Mouse (Mus musculus): ENCODE data around the gene Tars2. TPM values are rescaled to one million over a fixed set of nuclear protein-coding genes. Genes with fewer than 3 reads are reported as not detected.
"Not testable (repeated sequence)": the region's sequence is repeated elsewhere in the genome, so short reads cannot be mapped to it uniquely, and the experiment has no call there.

The Tars2 gene
- 10 to 100 TPM; 38.0 to 39.8 TPM for total RNA-seq (2021)
- long read RNA-seq, transcript Tars2-201 (18 exons, 2,400 nt), result major isoform, 18 of 38 reads
- long read RNA-seq, partial matches to known transcripts, result 5 of 38 reads
- long read RNA-seq, other reads (novel, unspliced or antisense), result 14 of 38 reads

GRCm38 (mm10) chr3:95760106-95760505 lies at the start of gene Tars2:
Gene Tars2 (minus strand): TSS chr3:95760206.
- no peak for DNase-seq (ENCODE audit: low spot score in 2 of 2)

GRCm38 (mm10) chr3:95808384-95808783 lies 48.4 kb upstream of the Tars2 start:
- no peak for DNase-seq (ENCODE audit: low spot score in 2 of 2)

GRCm38 (mm10) chr3:95807630-95808029 lies 47.6 kb upstream of the Tars2 start:
- DNase-seq (ENCODE audit: low spot score in 2 of 2), result not testable (repeated sequence)

GRCm38 (mm10) chr3:95806677-95807076 lies 46.7 kb upstream of the Tars2 start:
- no peak for DNase-seq (ENCODE audit: low spot score in 2 of 2)

- no peak for DNase-seq (ENCODE audit: low spot score in 2 of 2)
Measured at GRCm38 (mm10) chr3:95803851-95804250, 43.8 kb upstream of the Tars2 start.

GRCm38 (mm10) chr3:95798756-95799155 lies 38.8 kb upstream of the Tars2 start:
- DNase-seq (ENCODE audit: low spot score in 2 of 2), result no peak

- no peak for DNase-seq (ENCODE audit: low spot score in 2 of 2)
Measured at GRCm38 (mm10) chr3:95794299-95794698, 34.3 kb upstream of the Tars2 start.

- no peak for DNase-seq (ENCODE audit: low spot score in 2 of 2)
Measured at GRCm38 (mm10) chr3:95793662-95794061, 33.7 kb upstream of the Tars2 start.

GRCm38 (mm10) chr3:95785501-95785900 lies 25.5 kb upstream of the Tars2 start:
- no peak for DNase-seq (ENCODE audit: low spot score in 2 of 2)

GRCm38 (mm10) chr3:95771985-95772384 lies 12.0 kb upstream of the Tars2 start:
- no peak for DNase-seq (ENCODE audit: low spot score in 2 of 2)

- DNase-seq (ENCODE audit: low spot score in 2 of 2), result no peak
Measured at GRCm38 (mm10) chr3:95765534-95765933, 5.5 kb upstream of the Tars2 start.

- DNase-seq (ENCODE audit: low spot score in 2 of 2), result no peak
Measured at GRCm38 (mm10) chr3:95763811-95764210, 3.8 kb upstream of the Tars2 start.

GRCm38 (mm10) chr3:95762961-95763360 lies 3.0 kb upstream of the Tars2 start:
- no peak for DNase-seq (ENCODE audit: low spot score in 2 of 2)

- no peak for DNase-seq (ENCODE audit: low spot score in 2 of 2)
Measured at GRCm38 (mm10) chr3:95761771-95762170, 1.8 kb upstream of the Tars2 start.

- no peak for DNase-seq (ENCODE audit: low spot score in 2 of 2)
Measured at GRCm38 (mm10) chr3:95760656-95761055, 650 bp upstream of the Tars2 start.

- DNase-seq (ENCODE audit: low spot score in 2 of 2), result no peak
Measured at GRCm38 (mm10) chr3:95758467-95759218, 1.4 kb downstream of the Tars2 start.

GRCm38 (mm10) chr3:95756808-95757207 lies 3.2 kb downstream of the Tars2 start:
- DNase-seq (ENCODE audit: low spot score in 2 of 2), result no peak

- peak; percentile 96 to 97 for DNase-seq (ENCODE audit: low spot score in 2 of 2)
Measured at GRCm38 (mm10) chr3:95754345-95755206, 5.4 kb downstream of the Tars2 start.

- DNase-seq (ENCODE audit: low spot score in 2 of 2), result no peak
Measured at GRCm38 (mm10) chr3:95752935-95753334, 7.1 kb downstream of the Tars2 start.

GRCm38 (mm10) chr3:95740406-95740805 lies 19.6 kb downstream of the Tars2 start:
- DNase-seq (ENCODE audit: low spot score in 2 of 2), result no peak

GRCm38 (mm10) chr3:95739353-95740104 lies 20.5 kb downstream of the Tars2 start, which contains the start of gene Ecm1:
Gene Ecm1 (minus strand): TSS chr3:95739569.
- DNase-seq (ENCODE audit: low spot score in 2 of 2), result no peak
